Comparison of ENCODE assay signal across 13 mouse cellular contexts in genomic region chr15:51105359-51106008, GRCm38 (mm10).
DNase-seq lines count a peak whose midpoint lies in the region; ATAC-seq lines count a peak whose summit lies in the region.
"Had no signal": no experiment of that assay in that cellular context is flagged by ENCODE, and none has a peak within 500 bp of the region (broad histone marks: within the 10 kb centered on the region; RNA-seq: fewer than 3 reads in every experiment).

No protein-coding gene starts in this region.

- no peak overlapping the region for H3K27ac ChIP-seq in heart, embryonic 15.5 days
- no peak overlapping the region for H3K27ac ChIP-seq in neural tube, embryonic 11.5 days (ENCODE audit: low read depth, low read length)
- H3K27ac ChIP-seq in midbrain, embryonic 16.5 days (ENCODE audit: low read length), result no peak overlapping the region
- H3K27ac ChIP-seq: liver, embryonic 15.5 days had no signal

- no peaks in the 10 kb centered on the region for H3K4me1 ChIP-seq in heart, embryonic 15.5 days (replicated peaks)
- H3K4me1 ChIP-seq in neural tube, embryonic 11.5 days (ENCODE audit: control insufficient read depth, insufficient read depth, low read length), result no peaks in the 10 kb centered on the region
- H3K4me1 ChIP-seq in midbrain, embryonic 16.5 days (ENCODE audit: control insufficient read depth, insufficient read depth, low read length), result no peaks in the 10 kb centered on the region
- H3K4me1 ChIP-seq: liver, embryonic 15.5 days had no signal

- no peaks in the 10 kb centered on the region for H3K27me3 ChIP-seq in heart, embryonic 15.5 days
- no peaks in the 10 kb centered on the region for H3K27me3 ChIP-seq in neural tube, embryonic 11.5 days (ENCODE audit: control insufficient read depth, insufficient read depth, low read length)
- H3K27me3 ChIP-seq in midbrain, embryonic 16.5 days (ENCODE audit: control insufficient read depth, insufficient read depth, low read depth, low read length), result no peaks in the 10 kb centered on the region
- H3K27me3 ChIP-seq: liver, embryonic 15.5 days had no signal

- WGBS in heart, embryonic 15.5 days, result 66% methylated on average over 17 of the region's 17 CpGs
- 49% methylated on average over 17 of the region's 17 CpGs for WGBS in neural tube, embryonic 11.5 days
- 51% methylated on average over 17 of the region's 17 CpGs for WGBS in midbrain, embryonic 16.5 days

- H3K9me3 ChIP-seq in heart, embryonic 15.5 days (replicated peaks), result no peaks in the 10 kb centered on the region
- H3K9me3 ChIP-seq in neural tube, embryonic 11.5 days (ENCODE audit: control insufficient read depth, low read length), result no peaks in the 10 kb centered on the region
- H3K9me3 ChIP-seq in midbrain, embryonic 16.5 days (replicated peaks; ENCODE audit: control insufficient read depth, low read length, poor library complexity, severe bottlenecking), result no peaks in the 10 kb centered on the region
- H3K9me3 ChIP-seq: liver, embryonic 15.5 days had no signal

- ATAC-seq in heart, embryonic 15.5 days (replicated peaks; ENCODE audit: insufficient number of reproducible peaks, insufficient read depth, low FRiP score, low read depth), result no peak
- peak; percentile 55; the same call in 1 of the 2 replicates for ATAC-seq in neural tube, embryonic 11.5 days (ENCODE audit: insufficient read depth, low FRiP score, low TSS enrichment)
- no peak for ATAC-seq in midbrain, embryonic 16.5 days

- no peak overlapping the region for H3K9ac ChIP-seq in heart, embryonic 15.5 days
- no peak overlapping the region for H3K9ac ChIP-seq in neural tube, embryonic 11.5 days (ENCODE audit: low read length)
- no peak overlapping the region for H3K9ac ChIP-seq in midbrain, embryonic 16.5 days (ENCODE audit: low read depth, low read length)
- H3K9ac ChIP-seq: liver, embryonic 15.5 days had no signal

- intact Hi-C loops in heart, postnatal 36 days (cut with DNase I), result no loop called here

- no peaks in the 10 kb centered on the region for H3K36me3 ChIP-seq in heart, embryonic 15.5 days
- no peaks in the 10 kb centered on the region for H3K36me3 ChIP-seq in neural tube, embryonic 11.5 days (ENCODE audit: control insufficient read depth, insufficient read depth, low read length)
- no peaks in the 10 kb centered on the region for H3K36me3 ChIP-seq in midbrain, embryonic 16.5 days (ENCODE audit: control insufficient read depth, insufficient read depth, low read length)
- H3K36me3 ChIP-seq: liver, embryonic 15.5 days had no signal

- no peak for DNase-seq in heart, postnatal 36 days
- peak; percentile 48 for DNase-seq in neural tube, embryonic 11.5 days (ENCODE audit: low spot score)
- DNase-seq in neural tube, embryonic 10.5 days (ENCODE audit: extremely low spot score, low spot score), result no peak
- no peak for DNase-seq in layer of hippocampus, adult 18-20 months (ENCODE audit: low spot score in 2 of 2)
- no peak for DNase-seq in layer of hippocampus, postnatal 36 days
- no peak for DNase-seq in layer of hippocampus, adult 8-10 months (ENCODE audit: low spot score in 2 of 2)
- DNase-seq: cerebellum, postnatal 25 days; heart, adult 11 months; kidney, postnatal 10 days; spleen, adult 18-20 months had no signal

- H3K4me3 ChIP-seq in heart, embryonic 15.5 days, result no peak overlapping the region
- H3K4me3 ChIP-seq in neural tube, embryonic 11.5 days (ENCODE audit: low read depth, low read length), result no peak overlapping the region
- H3K4me3 ChIP-seq in midbrain, embryonic 16.5 days (ENCODE audit: low read depth, low read length), result no peak overlapping the region
- H3K4me3 ChIP-seq: liver, embryonic 15.5 days had no signal

- peak overlapping the region; percentile 16; the same call in 1 of the 2 replicates for H3K4me2 ChIP-seq in heart, embryonic 15.5 days
- peak overlapping the region; percentile 20 for H3K4me2 ChIP-seq in neural tube, embryonic 11.5 days (ENCODE audit: low read depth)
- H3K4me2 ChIP-seq in midbrain, embryonic 16.5 days (ENCODE audit: low read length), result peak overlapping the region; percentile 26; the same call in 1 of the 2 replicates
- H3K4me2 ChIP-seq: liver, embryonic 15.5 days had no signal
